Mouse (Mus musculus) cerebellum, adult 2 months (tissue): Measurements from ENCODE around the gene Pramel3. TPM values are rescaled to one million over a fixed set of nuclear protein-coding genes. Genes with fewer than 3 reads are reported as not detected.
"Not testable (repeated sequence)": the region's sequence is repeated elsewhere in the genome, so short reads cannot be mapped to it uniquely, and the experiment has no call there.

Source experiments
- DNase-seq, 2 experiments: peaks; one replicate each; pipeline ENCODE4 v3.0.0; 2021
- H3K27ac ChIP-seq: fragments of 200-500 bp; 2 replicates; pipeline ENCODE4 v1.5.1; 2012; ENCODE audit warnings: low read length, control low read depth, inconsistent platforms; ENCODE audit not compliant: insufficient read depth
- H3K27me3 ChIP-seq: fragments of 200-500 bp; 2 replicates; pipeline ENCODE4 v1.6.1; 2012; ENCODE audit warnings: inconsistent platforms, mild to moderate bottlenecking, low read length, moderate library complexity; ENCODE audit not compliant: control insufficient read depth, insufficient read depth
- H3K4me1 ChIP-seq: fragments of 200-500 bp; 2 replicates; pipeline ENCODE4 v1.6.1; 2011; ENCODE audit warnings: low read length; ENCODE audit not compliant: control insufficient read depth, insufficient read depth
- H3K4me3 ChIP-seq: fragments of 200-500 bp; replicated peaks from 2 replicates; pipeline ENCODE3; 2011; ENCODE audit warnings: mild to moderate bottlenecking, low read depth, low read length, control low read depth; ENCODE audit not compliant: insufficient read depth
- WGBS: fragments of 180-500 bp; shearing (Covaris S2); methylation state at CpG from one replicate; pipeline ENCODE4 v1.1.7; 2018; 5-methylcytosine and 5-hydroxymethylcytosine counted together
- polyA plus RNA-seq: library from polyadenylated mRNA; depleted of rRNA; stranded (reverse); fragments of >200 nt; gene quantifications from 2 replicates; pipeline ENCODE4 v1.2.3, GENCODE M21; 2012; rRNA removed

Pramel3 gene
- not detected in 2 replicates for polyA plus RNA-seq

DNA sequence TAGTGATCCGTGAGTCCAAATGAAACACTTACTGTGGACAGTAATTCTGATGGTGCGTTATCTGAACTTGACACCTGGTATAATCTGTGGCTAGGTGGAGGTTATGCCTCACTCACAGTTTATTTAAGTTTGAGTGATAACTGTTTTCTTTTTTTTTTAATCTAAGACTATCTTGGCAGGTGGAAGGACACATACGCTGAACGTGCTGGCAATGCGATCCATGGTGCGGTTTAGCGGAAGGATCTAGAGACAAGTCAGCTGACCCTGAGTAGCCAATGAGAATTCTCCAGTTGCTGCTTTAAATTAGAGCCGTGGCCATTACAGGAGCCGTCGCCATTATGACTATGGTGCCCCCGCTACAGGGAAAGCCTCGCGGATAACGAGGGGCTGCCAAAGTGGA, at the start of gene Pramel3:
TSS of gene Pramel3 (plus strand) at position 301 of the 400 bp plus-strand sequence.
- not testable (repeated sequence) for H3K27me3 ChIP-seq, H3K4me1 ChIP-seq, H3K4me3 ChIP-seq, H3K27ac ChIP-seq, DNase-seq
- WGBS, result 95% methylated on average over 14 of the region's 14 CpGs

DNA sequence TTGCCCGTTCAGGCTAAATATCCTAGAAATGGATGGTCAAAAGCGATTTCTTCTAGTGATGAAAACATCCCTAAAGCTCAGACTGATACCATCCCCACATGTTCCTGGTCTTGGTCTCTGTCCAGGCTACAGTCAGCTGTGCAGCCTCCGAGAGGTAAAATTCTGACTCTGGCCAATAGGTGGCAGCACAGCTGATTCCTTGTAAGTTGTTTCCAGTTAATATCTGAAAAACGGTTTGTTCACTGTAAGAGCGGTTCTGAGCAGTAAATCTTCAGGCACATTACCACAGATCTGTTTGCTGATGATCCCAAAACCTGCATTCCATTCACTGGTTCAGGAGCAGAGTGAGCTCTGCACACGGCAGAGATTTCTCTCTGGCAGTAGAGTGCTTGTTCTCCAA, 58.6 kb downstream of the Pramel3 start:
- H3K4me1 ChIP-seq, DNase-seq, H3K4me3 ChIP-seq, H3K27ac ChIP-seq, H3K27me3 ChIP-seq: not testable (repeated sequence)
- WGBS, result 14% methylated on average over 3 of the region's 6 CpGs

- not testable (repeated sequence) for H3K4me1 ChIP-seq, H3K27ac ChIP-seq, DNase-seq, H3K4me3 ChIP-seq, H3K27me3 ChIP-seq
- WGBS, result no CpG with 5 or more reads among the region's 4 CpGs
Measured at GRCm38 (mm10) chrX:135361943-135362342, 59.8 kb downstream of the Pramel3 start.

Other genes starting within 250 kb of the Pramel3 start
- not detected in 2 replicates for gene Gm15023, start 124.7 kb upstream of the Pramel3 start, polyA plus RNA-seq
- 92.1 and 105 TPM in 2 replicates for gene Tceal6, start 91.6 kb upstream of the Pramel3 start, polyA plus RNA-seq
- gene Gm5128, start 71.0 kb downstream of the Pramel3 start, polyA plus RNA-seq, result not detected in 2 replicates
- not detected in 2 replicates for gene Gm7903, start 131.5 kb downstream of the Pramel3 start, polyA plus RNA-seq
- not detected in 2 replicates for gene AV320801, start 192.3 kb downstream of the Pramel3 start, polyA plus RNA-seq